Mouse (Mus musculus): ENCODE results near the gene Lypd3. TPM values are rescaled to one million over a fixed set of nuclear protein-coding genes. Genes with fewer than 3 reads are reported as not detected.
"Not testable (repeated sequence)": the region's sequence is repeated elsewhere in the genome, so short reads cannot be mapped to it uniquely, and the experiment has no call there.

Lypd3 gene
- polyA plus RNA-seq, 1 experiment from 2014 or later = 0.99 TPM

- no peak overlapping the region for H3K27ac ChIP-seq (ENCODE audit: low read depth, low read length)
- no peak for DNase-seq (ENCODE audit: low spot score)
- no peak overlapping the region for H3K9ac ChIP-seq (ENCODE audit: low read length)
- no peak for ATAC-seq (ENCODE audit: insufficient read depth, low FRiP score, low TSS enrichment)
- H3K4me1 ChIP-seq (ENCODE audit: control insufficient read depth, insufficient read depth, low read length) = peaks cover 9% of the 10 kb centered on the region; the same call in 1 of the 2 replicates
- H3K27me3 ChIP-seq (ENCODE audit: control insufficient read depth, insufficient read depth, low read length) = peaks cover 39% of the 10 kb centered on the region
- 78% methylated on average over 8 of the region's 8 CpGs for WGBS
- H3K4me3 ChIP-seq (ENCODE audit: low read depth, low read length) = no peak overlapping the region
- H3K9me3 ChIP-seq (ENCODE audit: control insufficient read depth, low read length) = no peaks in the 10 kb centered on the region
- H3K4me2 ChIP-seq (ENCODE audit: low read depth) = no peak overlapping the region
- H3K36me3 ChIP-seq (ENCODE audit: control insufficient read depth, insufficient read depth, low read length) = no peaks in the 10 kb centered on the region
Observed at GRCm38 (mm10) chr7:24608561-24608960, 27.8 kb upstream of the Lypd3 start.

- Histone ChIP-seq H3K9ac (ENCODE audit: low read length) (no peak within 1 kb of the TSS), H3K27me3 (ENCODE audit: control insufficient read depth, insufficient read depth, low read length) (peaks cover 39% of the 10 kb centered on the region), H3K36me3 (ENCODE audit: control insufficient read depth, insufficient read depth, low read length) (no peaks in the 10 kb centered on the region), H3K4me1 (ENCODE audit: control insufficient read depth, insufficient read depth, low read length) (peaks cover 9% of the 10 kb centered on the region; the same call in 1 of the 2 replicates), H3K4me3 (ENCODE audit: low read depth, low read length) (peak within 1 kb of the TSS; percentile 30), H3K9me3 (ENCODE audit: control insufficient read depth, low read length) (no peaks in the 10 kb centered on the region), H3K27ac (ENCODE audit: low read depth, low read length) (no peak within 1 kb of the TSS), H3K4me2 (ENCODE audit: low read depth) (peak within 1 kb of the TSS; percentile 47)
- ATAC-seq (ENCODE audit: insufficient read depth, low FRiP score, low TSS enrichment) (no peak), DNase-seq (ENCODE audit: low spot score) (no peak)
- WGBS = 2% methylated on average over 25 of the region's 27 CpGs
Observed at GRCm38 (mm10) chr7:24610144-24610878, 26.0 kb upstream of the Lypd3 start, which contains the start of gene Phldb3. Gene Phldb3 (plus strand): TSS chr7:24610763.

GRCm38 (mm10) chr7:24610879-24611494 is 25.4 kb upstream of the Lypd3 start:
- Histone ChIP-seq H3K4me3 (ENCODE audit: low read depth, low read length) (peak overlapping the region; percentile 30), H3K4me1 (ENCODE audit: control insufficient read depth, insufficient read depth, low read length) (peaks cover 9% of the 10 kb centered on the region; the same call in 1 of the 2 replicates), H3K4me2 (ENCODE audit: low read depth) (peak overlapping the region; percentile 47), H3K27me3 (ENCODE audit: control insufficient read depth, insufficient read depth, low read length) (peaks cover 39% of the 10 kb centered on the region), H3K9ac (ENCODE audit: low read length) (no peak overlapping the region), H3K9me3 (ENCODE audit: control insufficient read depth, low read length) (no peaks in the 10 kb centered on the region), H3K27ac (ENCODE audit: low read depth, low read length) (no peak overlapping the region), H3K36me3 (ENCODE audit: control insufficient read depth, insufficient read depth, low read length) (no peaks in the 10 kb centered on the region)
- peak; percentile 74 for DNase-seq (ENCODE audit: low spot score)
- peak; percentile 67; the same call in 1 of the 2 replicates for ATAC-seq (ENCODE audit: insufficient read depth, low FRiP score, low TSS enrichment)
- WGBS = under 1% methylated on average over 36 of the region's 36 CpGs

- Histone ChIP-seq H3K9ac (ENCODE audit: low read length) (no peak overlapping the region), H3K4me3 (ENCODE audit: low read depth, low read length) (no peak overlapping the region; the same call in 1 of the 2 replicates), H3K9me3 (ENCODE audit: control insufficient read depth, low read length) (no peaks in the 10 kb centered on the region), H3K27ac (ENCODE audit: low read depth, low read length) (no peak overlapping the region), H3K36me3 (ENCODE audit: control insufficient read depth, insufficient read depth, low read length) (no peaks in the 10 kb centered on the region), H3K27me3 (ENCODE audit: control insufficient read depth, insufficient read depth, low read length) (peaks cover 39% of the 10 kb centered on the region), H3K4me2 (ENCODE audit: low read depth) (no peak overlapping the region), H3K4me1 (ENCODE audit: control insufficient read depth, insufficient read depth, low read length) (peaks cover 9% of the 10 kb centered on the region; the same call in 1 of the 2 replicates)
- WGBS = 13% methylated on average over 7 of the region's 7 CpGs
- ATAC-seq (ENCODE audit: insufficient read depth, low FRiP score, low TSS enrichment) = no peak
- DNase-seq (ENCODE audit: low spot score) = no peak
Observed at GRCm38 (mm10) chr7:24611709-24612108, 24.6 kb upstream of the Lypd3 start.

- 1% methylated on average over 27 of the region's 27 CpGs for WGBS
- Histone ChIP-seq H3K27ac (ENCODE audit: low read depth, low read length) (no peak overlapping the region), H3K9me3 (ENCODE audit: control insufficient read depth, low read length) (no peaks in the 10 kb centered on the region), H3K4me2 (ENCODE audit: low read depth) (no peak overlapping the region), H3K27me3 (ENCODE audit: control insufficient read depth, insufficient read depth, low read length) (peaks cover 39% of the 10 kb centered on the region), H3K4me3 (ENCODE audit: low read depth, low read length) (no peak overlapping the region), H3K9ac (ENCODE audit: low read length) (no peak overlapping the region), H3K4me1 (ENCODE audit: control insufficient read depth, insufficient read depth, low read length) (peaks cover 9% of the 10 kb centered on the region; the same call in 1 of the 2 replicates), H3K36me3 (ENCODE audit: control insufficient read depth, insufficient read depth, low read length) (no peaks in the 10 kb centered on the region)
- DNase-seq (ENCODE audit: low spot score) (no peak), ATAC-seq (ENCODE audit: insufficient read depth, low FRiP score, low TSS enrichment) (no peak)
Observed at GRCm38 (mm10) chr7:24612308-24612910, 23.9 kb upstream of the Lypd3 start.

GRCm38 (mm10) chr7:24614816-24615215 is 21.5 kb upstream of the Lypd3 start:
- Histone ChIP-seq H3K27ac (ENCODE audit: low read depth, low read length) (no peak overlapping the region), H3K4me1 (ENCODE audit: control insufficient read depth, insufficient read depth, low read length) (peaks cover 9% of the 10 kb centered on the region; the same call in 1 of the 2 replicates), H3K9me3 (ENCODE audit: control insufficient read depth, low read length) (no peaks in the 10 kb centered on the region), H3K4me3 (ENCODE audit: low read depth, low read length) (no peak overlapping the region), H3K9ac (ENCODE audit: low read length) (no peak overlapping the region), H3K36me3 (ENCODE audit: control insufficient read depth, insufficient read depth, low read length) (no peaks in the 10 kb centered on the region), H3K4me2 (ENCODE audit: low read depth) (no peak overlapping the region), H3K27me3 (ENCODE audit: control insufficient read depth, insufficient read depth, low read length) (peaks cover 38% of the 10 kb centered on the region)
- 75% methylated on average over 13 of the region's 13 CpGs for WGBS
- DNase-seq (ENCODE audit: low spot score) (no peak), ATAC-seq (ENCODE audit: insufficient read depth, low FRiP score, low TSS enrichment) (no peak)

- Histone ChIP-seq H3K9ac (ENCODE audit: low read length) (no peak overlapping the region), H3K4me1 (ENCODE audit: control insufficient read depth, insufficient read depth, low read length) (0 out of 2 replicates have a peak, but pooled peaks cover under 1% of the 10 kb centered on the region), H3K36me3 (ENCODE audit: control insufficient read depth, insufficient read depth, low read length) (no peaks in the 10 kb centered on the region), H3K4me2 (ENCODE audit: low read depth) (no peak overlapping the region), H3K27me3 (ENCODE audit: control insufficient read depth, insufficient read depth, low read length) (peaks cover 8% of the 10 kb centered on the region), H3K9me3 (ENCODE audit: control insufficient read depth, low read length) (no peaks in the 10 kb centered on the region), H3K4me3 (ENCODE audit: low read depth, low read length) (no peak overlapping the region), H3K27ac (ENCODE audit: low read depth, low read length) (no peak overlapping the region)
- 82% methylated on average over 8 of the region's 8 CpGs for WGBS
- ATAC-seq (ENCODE audit: insufficient read depth, low FRiP score, low TSS enrichment) = no peak
- no peak for DNase-seq (ENCODE audit: low spot score)
Observed at GRCm38 (mm10) chr7:24617763-24618162, 18.6 kb upstream of the Lypd3 start.

- not testable (repeated sequence) for H3K4me3 ChIP-seq (ENCODE audit: low read depth, low read length); ATAC-seq (ENCODE audit: insufficient read depth, low FRiP score, low TSS enrichment); H3K9ac ChIP-seq (ENCODE audit: low read length); H3K27ac ChIP-seq (ENCODE audit: low read depth, low read length); H3K9me3 ChIP-seq (ENCODE audit: control insufficient read depth, low read length); DNase-seq (ENCODE audit: low spot score); H3K4me1 ChIP-seq (ENCODE audit: control insufficient read depth, insufficient read depth, low read length); H3K4me2 ChIP-seq (ENCODE audit: low read depth); H3K27me3 ChIP-seq (ENCODE audit: control insufficient read depth, insufficient read depth, low read length); H3K36me3 ChIP-seq (ENCODE audit: control insufficient read depth, insufficient read depth, low read length)
- WGBS = 92% methylated on average over 8 of the region's 8 CpGs
Observed at GRCm38 (mm10) chr7:24618374-24618773, 18.0 kb upstream of the Lypd3 start.

All from neural tube, embryonic 11.5 days (tissue).